Mouse (Mus musculus) 3T3-L1 (cell line): ENCODE measurements around the gene Tbc1d10a.

Experiments
- DNase-seq: peaks from one replicate; pipeline ENCODE4 v3.0.0-alpha.2; 2015; ENCODE audit warnings: low read depth, low spot score

The Tbc1d10a gene

GRCm38 (mm10) chr11:4186486-4187317, at the start of gene Tbc1d10a:
Gene Tbc1d10a, plus strand, starts transcription at chr11:4186789.
- DNase-seq: peak; percentile 95

DNA sequence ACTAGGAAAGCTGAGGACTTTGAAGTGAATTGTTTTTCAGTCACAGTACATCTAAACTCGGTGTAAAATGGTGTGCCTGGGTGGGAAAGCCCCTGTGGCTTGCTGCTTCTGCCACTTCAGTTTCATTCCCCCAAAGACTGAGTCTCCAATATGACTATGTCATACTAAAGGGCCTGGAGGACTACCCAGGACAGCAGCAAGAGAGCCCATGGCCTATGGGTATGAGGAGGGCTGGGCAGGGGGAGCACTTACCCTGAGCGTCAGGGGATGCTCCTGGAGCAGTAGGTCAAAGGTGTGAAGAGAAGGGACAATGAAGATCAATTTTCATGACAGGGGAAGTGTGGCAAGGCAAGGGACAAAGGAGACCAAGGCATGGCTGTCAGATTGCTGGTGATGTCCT, 47.6 kb upstream of the Tbc1d10a start:
- DNase-seq: no peak

GRCm38 (mm10) chr11:4141505-4141904, 45.1 kb upstream of the Tbc1d10a start:
- DNase-seq: no peak

GRCm38 (mm10) chr11:4142352-4142751, 44.2 kb upstream of the Tbc1d10a start:
- DNase-seq: peak; percentile 74

- no peak for DNase-seq
Measured at GRCm38 (mm10) chr11:4143281-4144062, 43.1 kb upstream of the Tbc1d10a start.

DNA sequence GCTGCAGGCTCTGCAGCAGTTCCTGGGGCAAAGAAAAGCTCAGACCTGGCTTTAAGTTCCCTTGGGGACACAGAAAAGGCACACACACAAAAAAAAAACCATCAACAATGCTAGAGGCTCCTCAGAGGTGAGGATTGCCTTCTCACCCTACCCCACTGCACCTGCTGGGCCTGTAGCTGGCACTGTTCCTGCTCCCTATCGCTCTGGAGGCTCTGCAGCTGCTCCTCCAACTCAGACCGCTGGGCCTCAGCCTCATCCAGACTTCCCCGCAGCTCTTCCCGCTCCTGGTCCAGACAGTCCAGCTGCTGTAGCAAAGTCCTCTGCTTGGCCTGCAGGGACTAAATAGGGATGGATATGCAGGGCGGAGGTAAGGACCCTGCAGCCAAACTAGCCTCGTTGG, 40.2 kb upstream of the Tbc1d10a start:
- no peak for DNase-seq

GRCm38 (mm10) chr11:4147098-4147497, 39.5 kb upstream of the Tbc1d10a start:
- DNase-seq: no peak

DNA sequence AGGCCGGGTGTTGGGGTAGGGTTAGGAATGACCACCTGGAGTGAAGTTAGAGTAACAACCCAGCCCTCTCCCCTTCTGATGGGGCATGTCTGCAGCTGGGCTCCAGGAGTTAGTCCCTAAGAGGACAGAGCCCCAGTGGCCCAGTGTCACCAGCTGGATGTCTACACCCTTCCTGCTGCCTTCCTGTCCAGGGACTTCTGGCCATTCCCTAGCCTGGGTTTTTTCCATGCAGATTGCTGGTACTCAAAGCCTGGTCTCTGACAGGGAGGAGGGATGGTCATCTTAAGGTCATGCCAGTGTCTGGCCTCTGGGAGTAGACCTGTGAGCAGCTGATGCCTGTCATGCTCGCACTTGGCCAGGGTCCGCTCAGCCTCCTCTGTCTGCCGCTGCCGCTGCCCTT, 38.5 kb upstream of the Tbc1d10a start:
- DNase-seq: no peak

DNA sequence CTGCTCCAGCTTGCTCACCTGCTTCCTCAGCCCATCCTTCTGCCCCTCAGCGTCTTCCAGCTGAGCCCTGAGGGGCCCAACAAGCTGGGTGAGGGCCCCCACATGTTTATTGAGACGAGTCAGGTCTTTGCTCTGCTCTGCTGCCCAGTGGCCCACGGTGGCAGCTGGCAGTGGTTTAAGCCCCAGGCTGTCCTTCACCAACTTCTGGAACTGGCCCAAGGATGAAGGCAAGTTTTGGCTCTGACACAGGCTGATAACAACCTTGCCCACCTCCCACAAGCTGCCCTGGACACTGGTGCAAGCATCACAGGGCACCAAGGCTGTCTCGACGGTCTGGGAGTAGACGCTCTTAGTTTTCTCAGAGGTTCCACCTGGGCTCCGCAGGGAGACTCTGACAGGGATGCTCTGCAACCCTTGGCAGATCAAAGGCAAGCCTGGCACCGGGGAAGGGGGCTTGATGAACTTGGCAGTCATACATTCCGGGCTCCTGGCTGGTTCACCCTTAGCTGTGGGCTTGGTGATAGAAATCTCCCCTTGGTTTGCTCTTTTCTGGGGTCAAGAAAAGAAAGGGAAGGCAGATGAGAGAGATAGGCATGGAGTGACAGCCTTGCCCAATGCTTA, 37.9 kb upstream of the Tbc1d10a start:
- DNase-seq: no peak

DNA sequence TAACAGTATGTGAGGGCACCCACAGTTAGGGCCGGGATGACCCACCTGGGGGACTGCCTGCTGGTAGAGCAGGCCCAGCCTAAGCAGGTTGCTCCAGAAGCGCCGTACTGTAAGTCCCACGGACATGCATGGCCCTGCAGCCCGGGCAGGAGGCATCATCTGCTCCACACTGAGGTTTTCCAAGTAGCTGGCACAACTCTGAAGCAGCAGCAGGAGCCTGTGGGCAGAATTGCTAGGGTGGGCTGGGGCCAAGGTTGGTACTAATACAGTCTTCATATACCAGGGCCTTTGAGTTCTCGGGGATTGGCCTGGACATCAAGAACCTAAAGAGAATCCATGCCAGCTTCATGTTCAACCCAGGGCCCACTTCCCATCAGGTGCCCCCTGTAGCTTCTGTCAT, 36.7 kb upstream of the Tbc1d10a start:
- DNase-seq: no peak

- DNase-seq: no peak
Measured at GRCm38 (mm10) chr11:4153694-4154093, 32.9 kb upstream of the Tbc1d10a start.

DNA sequence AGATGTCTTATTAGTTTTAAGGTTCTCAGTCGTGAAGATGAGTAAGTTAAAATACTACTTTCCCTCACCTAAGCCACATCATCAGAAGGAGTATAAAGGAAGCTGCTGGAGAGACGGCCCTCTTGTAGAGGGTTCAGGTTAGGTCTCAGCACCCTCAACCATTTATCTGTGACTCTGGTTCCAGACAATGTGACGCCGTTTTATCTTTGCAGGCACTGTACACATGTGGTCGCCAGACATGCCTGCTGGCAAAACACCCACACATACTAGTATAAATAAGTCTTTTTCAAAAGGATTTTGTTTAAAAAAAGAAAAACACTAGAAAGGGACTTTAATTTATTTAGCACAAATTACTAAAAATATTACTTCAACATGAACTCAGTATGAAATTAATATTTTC, 30.9 kb upstream of the Tbc1d10a start:
- DNase-seq: no peak

DNA sequence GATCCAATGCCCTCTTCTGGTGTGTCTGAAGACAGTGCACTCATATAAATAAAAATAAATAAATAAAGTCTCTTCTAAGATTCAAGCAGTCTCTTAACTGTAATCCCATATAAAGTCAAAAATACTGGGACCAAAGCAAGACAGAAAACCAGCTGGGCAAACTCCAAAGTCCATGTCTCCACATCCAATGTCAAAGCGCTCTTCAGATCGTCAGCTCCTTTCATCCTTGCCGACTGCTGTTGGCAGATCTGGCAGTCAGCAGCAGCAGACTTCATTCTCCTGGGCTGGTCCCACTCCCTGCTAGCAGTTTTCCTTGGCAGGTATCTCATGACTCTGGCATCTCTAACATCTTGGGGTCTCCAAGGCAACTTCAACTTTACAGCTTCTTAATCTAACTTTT, 27.9 kb upstream of the Tbc1d10a start:
- DNase-seq: no peak

- peak; percentile 91 for DNase-seq
Measured at GRCm38 (mm10) chr11:4159808-4160708, 26.5 kb upstream of the Tbc1d10a start, which contains the start of the genes Ccdc157 and Sf3a1. Gene Ccdc157, minus strand, starts transcription at chr11:4160293. Gene Sf3a1, plus strand, starts transcription at chr11:4160350.

DNA sequence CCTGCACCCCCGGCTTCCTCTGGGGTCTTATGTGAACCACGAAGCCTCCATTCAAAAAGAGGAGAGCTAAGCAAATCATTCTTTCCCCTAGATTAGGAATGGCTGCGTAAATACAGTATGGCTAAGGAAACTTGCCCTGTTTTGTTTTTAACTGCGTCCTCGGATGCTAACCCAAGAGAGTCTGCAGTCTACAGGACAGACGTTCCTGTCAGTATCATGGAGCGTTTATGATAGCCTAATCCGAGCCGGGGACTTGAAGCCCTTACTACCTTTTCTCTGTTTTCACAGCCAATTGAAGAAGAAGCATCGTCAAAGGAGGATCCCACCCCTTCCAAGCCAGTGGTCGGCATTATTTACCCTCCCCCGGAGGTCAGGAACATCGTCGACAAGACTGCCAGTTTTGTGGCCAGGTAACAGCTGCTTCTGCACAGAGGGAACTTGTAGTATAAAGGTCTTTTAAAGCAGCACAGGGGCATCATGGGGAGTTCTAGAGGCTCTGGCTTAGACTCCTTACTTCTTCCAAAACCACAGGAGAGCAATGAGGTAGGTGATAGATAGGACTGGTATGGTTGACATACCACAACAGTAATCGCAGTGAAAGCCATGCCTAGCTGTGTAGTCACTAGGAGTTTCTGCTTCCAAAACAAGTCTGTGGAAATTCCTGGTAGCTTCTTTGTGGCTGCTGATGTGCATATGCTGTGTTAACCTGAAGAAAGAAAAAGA, 25.7 kb upstream of the Tbc1d10a start:
- peak; percentile 57 for DNase-seq

DNA sequence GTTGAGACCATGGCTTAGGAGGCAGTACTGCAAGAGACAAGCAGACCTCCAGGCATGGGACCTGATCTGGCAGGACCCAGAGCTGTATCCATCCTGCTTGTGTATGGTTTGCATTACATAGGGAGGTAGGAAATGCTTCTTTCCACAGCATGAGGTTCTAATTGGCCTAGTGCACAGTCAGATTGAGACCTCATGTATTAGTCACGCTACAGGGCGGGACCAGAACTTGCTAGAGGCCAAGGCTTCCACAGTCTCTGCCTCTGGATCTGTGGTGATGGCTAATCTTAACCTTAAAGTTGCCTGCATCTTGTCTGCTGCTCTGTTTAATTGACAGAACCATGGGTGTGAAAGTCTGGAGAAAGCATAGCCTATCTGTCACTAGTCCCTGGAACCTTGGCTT, 21.9 kb upstream of the Tbc1d10a start:
- DNase-seq: peak; percentile 89

GRCm38 (mm10) chr11:4166467-4167090, 20.0 kb upstream of the Tbc1d10a start:
- DNase-seq: no peak

DNA sequence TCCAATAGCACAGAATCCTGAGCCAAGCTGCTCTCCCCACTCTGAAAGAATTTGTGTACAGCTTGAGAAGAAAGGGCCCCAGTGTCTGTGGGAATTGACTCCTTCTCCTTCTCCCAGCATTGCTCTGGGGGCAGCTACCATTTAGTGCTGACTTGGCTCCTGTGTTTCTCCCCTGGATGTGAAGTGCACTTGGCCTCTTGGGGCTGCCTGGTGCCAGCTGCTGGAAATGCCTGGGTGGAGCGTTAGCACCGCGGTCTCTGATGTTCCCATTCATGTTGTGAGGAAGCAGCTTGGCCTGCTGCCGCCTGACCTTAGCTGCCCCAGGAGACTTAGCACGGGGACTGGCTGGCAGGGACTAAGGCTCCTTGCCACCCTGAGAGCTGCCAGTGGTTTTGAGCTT, 12.0 kb upstream of the Tbc1d10a start:
- DNase-seq: no peak

- no peak for DNase-seq
Measured at GRCm38 (mm10) chr11:4177716-4178115, 8.9 kb upstream of the Tbc1d10a start.

GRCm38 (mm10) chr11:4182061-4182460, 4.5 kb upstream of the Tbc1d10a start:
- DNase-seq: peak; percentile 86
